In genomic region chr4:133735282-133735681, GRCm38 (mm10) we compare ENCODE assay signal across 26 mouse cellular contexts.
"Had no signal": no experiment of that assay in that cellular context is flagged by ENCODE, and none has a peak within 500 bp of the region (broad histone marks: within the 10 kb centered on the region; RNA-seq: fewer than 3 reads in every experiment).

No protein-coding gene starts in this region.

- H3K27ac ChIP-seq: heart, adult 2 months; heart, embryonic 10.5 days; heart, embryonic 15.5 days; hindbrain, embryonic 13.5 days; hindbrain, embryonic 15.5 days; hindbrain, postnatal 0 days; kidney, embryonic 15.5 days; kidney, postnatal 0 days; limb, embryonic 13.5 days; limb, embryonic 15.5 days; liver, embryonic 12.5 days had no signal

- H3K4me2 ChIP-seq: heart, embryonic 12.5 days; heart, embryonic 15.5 days; hindbrain, embryonic 13.5 days; hindbrain, embryonic 15.5 days; kidney, embryonic 15.5 days; limb, embryonic 13.5 days; limb, embryonic 15.5 days; liver, embryonic 12.5 days had no signal

- DNase-seq: gastrocnemius, postnatal 14 days; gastrocnemius, postnatal 36 days; heart, adult 11 months; heart, adult 2 months; heart, postnatal 14 days; heart, postnatal 36 days; kidney, adult 11 months; kidney, adult 2 months; kidney, adult 9 months; kidney, postnatal 14 days; kidney, postnatal 36 days; layer of hippocampus, adult 9-11 months; layer of hippocampus, postnatal 36 days; left cerebral cortex, postnatal 4 days had no signal

- H3K4me3 ChIP-seq: heart, adult 2 months; heart, embryonic 10.5 days; heart, embryonic 12.5 days; heart, embryonic 15.5 days; hindbrain, embryonic 13.5 days; hindbrain, embryonic 15.5 days; kidney, embryonic 15.5 days; limb, embryonic 13.5 days; limb, embryonic 15.5 days; liver, embryonic 12.5 days had no signal

- H3K9me3 ChIP-seq: heart, embryonic 10.5 days; heart, embryonic 12.5 days; heart, embryonic 15.5 days; hindbrain, embryonic 13.5 days; hindbrain, embryonic 15.5 days; kidney, embryonic 15.5 days; limb, embryonic 13.5 days; limb, embryonic 15.5 days; liver, embryonic 12.5 days had no signal

- H3K9ac ChIP-seq: heart, embryonic 12.5 days; heart, embryonic 15.5 days; hindbrain, embryonic 13.5 days; hindbrain, embryonic 15.5 days; kidney, embryonic 15.5 days; limb, embryonic 13.5 days; limb, embryonic 15.5 days; liver, embryonic 12.5 days had no signal

- ATAC-seq: hindbrain, postnatal 0 days; intestine, embryonic 16.5 days; liver, embryonic 12.5 days had no signal

- H3K27me3 ChIP-seq: heart, embryonic 12.5 days; heart, embryonic 15.5 days; hindbrain, embryonic 13.5 days; hindbrain, embryonic 15.5 days; kidney, embryonic 15.5 days; limb, embryonic 13.5 days; limb, embryonic 15.5 days; liver, embryonic 12.5 days had no signal
